Mouse (Mus musculus): ENCODE data around the gene Stk25. TPM values are rescaled to one million over a fixed set of nuclear protein-coding genes. Genes with fewer than 3 reads are reported as not detected.

The Stk25 gene
- total and polyA plus RNA-seq, 2 experiments = 22.0 to 41.4 TPM

DNA sequence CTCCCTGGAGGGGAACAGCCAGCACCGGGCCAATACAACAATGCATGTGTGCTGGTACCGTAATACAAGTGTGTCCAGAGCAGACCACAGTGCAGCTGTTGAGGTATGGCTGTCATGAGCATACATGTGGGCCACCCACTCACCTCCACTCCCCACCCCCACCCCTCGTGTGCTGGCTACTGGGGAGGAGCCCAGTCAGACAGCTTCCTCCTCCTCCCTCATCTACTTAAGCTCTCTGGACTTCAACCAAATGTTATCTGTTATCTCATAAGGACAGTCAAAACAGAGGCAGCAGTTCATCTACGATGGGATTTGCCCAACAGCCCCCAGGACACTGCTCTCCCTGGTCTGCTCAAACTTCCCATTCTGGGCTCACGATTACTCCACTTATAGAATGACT lies 39.5 kb downstream of the Stk25 start:
- no peak overlapping the region for H3K27ac ChIP-seq (replicated peaks; ENCODE audit: insufficient read depth, low read depth, low read length)
- H3K79me2 ChIP-seq (ENCODE audit: control insufficient read depth, insufficient read depth, low read length) = no peaks in the 10 kb centered on the region
- H3K27me3 ChIP-seq (ENCODE audit: control insufficient read depth, insufficient read depth, low read length) = no peaks in the 10 kb centered on the region
- peaks cover 34% of the 10 kb centered on the region for H3K36me3 ChIP-seq (ENCODE audit: control insufficient read depth, insufficient read depth, low read length)
- no peak overlapping the region for H3K9ac ChIP-seq (ENCODE audit: low read depth, low read length)
- no peaks in the 10 kb centered on the region; the same call in 1 of the 2 replicates for H3K4me1 ChIP-seq (ENCODE audit: control insufficient read depth, insufficient read depth, low read length)
- no peak for DNase-seq (ENCODE audit: extremely low read depth, low read depth, low spot score)
- no peak overlapping the region for H3K4me3 ChIP-seq (ENCODE audit: insufficient read depth, low read depth, low read length)
- TF ChIP-seq POLR2A (IDR thresholded peaks at IDR 0.05; ENCODE audit: extremely low read depth, insufficient read depth, low read length) = no peak
- 78% methylated on average over 5 of the region's 5 CpGs for WGBS

DNA sequence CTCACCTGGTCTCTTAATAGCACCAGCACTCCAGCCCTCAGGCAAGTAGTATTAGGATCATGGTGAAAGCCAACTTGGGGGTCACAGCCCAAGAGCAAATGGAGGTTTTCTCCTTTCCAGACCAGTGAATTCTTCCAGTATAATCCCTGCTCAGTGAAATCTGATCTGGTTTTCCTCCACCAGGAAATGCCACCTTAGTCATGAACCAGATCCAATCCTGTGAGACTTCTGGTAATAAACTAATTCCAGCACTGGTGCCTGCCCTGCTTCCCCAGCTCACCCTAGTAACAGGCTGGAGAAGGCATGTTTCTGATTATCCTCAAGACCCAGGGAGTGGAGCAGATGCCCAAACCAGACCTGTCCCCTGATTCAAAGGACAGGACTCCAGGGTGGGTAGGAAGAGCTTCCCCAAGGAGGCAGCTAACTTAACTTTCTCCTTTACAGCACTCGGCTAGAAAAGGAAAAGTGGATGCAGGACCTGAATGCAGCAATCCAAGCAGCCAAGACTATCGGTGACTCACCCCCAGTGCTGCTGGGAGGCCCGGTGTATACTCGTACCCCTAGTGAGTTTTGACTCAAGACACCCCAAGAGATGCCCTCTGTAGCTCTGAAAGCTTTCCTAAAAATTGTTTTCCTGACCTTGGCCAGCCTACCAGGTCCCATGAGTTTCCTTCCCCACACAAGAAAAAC lies 40.3 kb downstream of the Stk25 start:
- no peak for DNase-seq (ENCODE audit: extremely low read depth, low read depth, low spot score)
- no peaks in the 10 kb centered on the region for H3K79me2 ChIP-seq (ENCODE audit: control insufficient read depth, insufficient read depth, low read length)
- no peaks in the 10 kb centered on the region for H3K27me3 ChIP-seq (ENCODE audit: control insufficient read depth, insufficient read depth, low read length)
- H3K27ac ChIP-seq (replicated peaks; ENCODE audit: insufficient read depth, low read depth, low read length) = no peak overlapping the region
- H3K36me3 ChIP-seq (ENCODE audit: control insufficient read depth, insufficient read depth, low read length) = peaks cover 32% of the 10 kb centered on the region
- WGBS = 92% methylated on average over 4 of the region's 4 CpGs
- H3K9ac ChIP-seq (ENCODE audit: low read depth, low read length) = no peak overlapping the region
- no peaks in the 10 kb centered on the region; the same call in 1 of the 2 replicates for H3K4me1 ChIP-seq (ENCODE audit: control insufficient read depth, insufficient read depth, low read length)
- TF ChIP-seq POLR2A (IDR thresholded peaks at IDR 0.05; ENCODE audit: extremely low read depth, insufficient read depth, low read length) (no peak), CTCF (IDR thresholded peaks at IDR 0.05; ENCODE audit: low read depth, low read length) (no peak)
- H3K4me3 ChIP-seq (ENCODE audit: insufficient read depth, low read depth, low read length) = no peak overlapping the region

DNA sequence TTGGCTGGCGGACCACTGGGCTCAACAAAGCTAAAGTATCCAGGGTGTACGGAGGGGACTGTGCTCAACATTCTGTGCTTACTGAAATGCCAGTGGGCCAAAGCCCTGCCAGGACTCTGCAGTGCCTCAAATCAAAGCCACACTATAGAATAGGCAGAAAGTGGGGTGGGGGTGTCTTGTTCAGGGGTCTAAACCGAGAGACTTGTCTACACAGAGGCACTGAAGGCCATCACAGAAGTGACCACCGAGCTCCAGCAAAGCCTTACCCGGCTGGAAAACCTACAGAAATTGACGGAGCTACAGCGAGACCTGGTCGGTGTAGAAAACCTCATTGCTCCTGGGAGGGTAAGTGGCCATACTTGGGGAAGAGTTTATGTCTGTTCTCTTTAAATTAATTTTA lies 48.7 kb downstream of the Stk25 start:
- Histone ChIP-seq H3K4me3 (ENCODE audit: insufficient read depth, low read depth, low read length) (no peak overlapping the region), H3K27me3 (ENCODE audit: control insufficient read depth, insufficient read depth, low read length) (no peaks in the 10 kb centered on the region), H3K4me1 (ENCODE audit: control insufficient read depth, insufficient read depth, low read length) (no peaks in the 10 kb centered on the region), H3K27ac (replicated peaks; ENCODE audit: insufficient read depth, low read depth, low read length) (no peak overlapping the region), H3K9ac (ENCODE audit: low read depth, low read length) (no peak overlapping the region), H3K79me2 (ENCODE audit: control insufficient read depth, insufficient read depth, low read length) (no peaks in the 10 kb centered on the region), H3K36me3 (ENCODE audit: control insufficient read depth, insufficient read depth, low read length) (peaks cover 7% of the 10 kb centered on the region)
- TF ChIP-seq POLR2A (IDR thresholded peaks at IDR 0.05; ENCODE audit: extremely low read depth, insufficient read depth, low read length) = no peak
- no peak for TF ChIP-seq CTCF (IDR thresholded peaks at IDR 0.05; ENCODE audit: low read depth, low read length)
- no peak for DNase-seq (ENCODE audit: extremely low read depth, low read depth, low spot score)
- 94% methylated on average over 8 of the region's 8 CpGs for WGBS

DNA sequence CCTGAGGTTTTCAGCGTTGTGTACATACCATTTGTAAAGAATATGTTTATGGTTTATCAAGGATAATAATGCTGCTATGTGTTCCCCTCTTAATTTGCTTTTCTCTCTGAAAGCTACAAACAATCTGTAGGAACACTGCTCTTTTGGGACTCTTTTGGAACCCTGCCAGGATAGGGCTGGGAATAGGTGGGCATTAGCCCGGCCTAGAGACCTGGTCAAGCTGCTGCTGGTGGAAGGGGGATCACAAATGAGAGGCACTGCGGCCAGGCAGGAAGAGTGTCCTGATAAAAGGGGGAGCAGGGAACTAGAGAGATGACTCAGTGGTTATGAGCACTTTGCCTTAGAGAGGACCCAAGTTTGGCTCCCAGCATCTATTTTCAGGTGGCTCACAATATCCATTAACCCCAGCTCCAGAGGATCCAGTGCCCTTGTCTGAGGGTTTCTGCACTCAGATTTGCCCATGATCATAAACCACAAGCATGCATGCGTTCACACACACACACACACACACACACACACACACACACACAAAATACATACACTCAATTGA lies 49.7 kb downstream of the Stk25 start:
- H3K79me2 ChIP-seq (ENCODE audit: control insufficient read depth, insufficient read depth, low read length) = no peaks in the 10 kb centered on the region
- H3K36me3 ChIP-seq (ENCODE audit: control insufficient read depth, insufficient read depth, low read length) = peaks cover 4% of the 10 kb centered on the region
- H3K27me3 ChIP-seq (ENCODE audit: control insufficient read depth, insufficient read depth, low read length) = no peaks in the 10 kb centered on the region
- no peak overlapping the region for H3K27ac ChIP-seq (replicated peaks; ENCODE audit: insufficient read depth, low read depth, low read length)
- no peak overlapping the region for H3K9ac ChIP-seq (ENCODE audit: low read depth, low read length)
- 87% methylated on average over 4 of the region's 4 CpGs for WGBS
- H3K4me1 ChIP-seq (ENCODE audit: control insufficient read depth, insufficient read depth, low read length) = no peaks in the 10 kb centered on the region
- no peak for TF ChIP-seq POLR2A (IDR thresholded peaks at IDR 0.05; ENCODE audit: extremely low read depth, insufficient read depth, low read length)
- TF ChIP-seq CTCF (IDR thresholded peaks at IDR 0.05; ENCODE audit: low read depth, low read length) = no peak
- no peak overlapping the region for H3K4me3 ChIP-seq (ENCODE audit: insufficient read depth, low read depth, low read length)
- DNase-seq (ENCODE audit: extremely low read depth, low read depth, low spot score) = no peak

DNA sequence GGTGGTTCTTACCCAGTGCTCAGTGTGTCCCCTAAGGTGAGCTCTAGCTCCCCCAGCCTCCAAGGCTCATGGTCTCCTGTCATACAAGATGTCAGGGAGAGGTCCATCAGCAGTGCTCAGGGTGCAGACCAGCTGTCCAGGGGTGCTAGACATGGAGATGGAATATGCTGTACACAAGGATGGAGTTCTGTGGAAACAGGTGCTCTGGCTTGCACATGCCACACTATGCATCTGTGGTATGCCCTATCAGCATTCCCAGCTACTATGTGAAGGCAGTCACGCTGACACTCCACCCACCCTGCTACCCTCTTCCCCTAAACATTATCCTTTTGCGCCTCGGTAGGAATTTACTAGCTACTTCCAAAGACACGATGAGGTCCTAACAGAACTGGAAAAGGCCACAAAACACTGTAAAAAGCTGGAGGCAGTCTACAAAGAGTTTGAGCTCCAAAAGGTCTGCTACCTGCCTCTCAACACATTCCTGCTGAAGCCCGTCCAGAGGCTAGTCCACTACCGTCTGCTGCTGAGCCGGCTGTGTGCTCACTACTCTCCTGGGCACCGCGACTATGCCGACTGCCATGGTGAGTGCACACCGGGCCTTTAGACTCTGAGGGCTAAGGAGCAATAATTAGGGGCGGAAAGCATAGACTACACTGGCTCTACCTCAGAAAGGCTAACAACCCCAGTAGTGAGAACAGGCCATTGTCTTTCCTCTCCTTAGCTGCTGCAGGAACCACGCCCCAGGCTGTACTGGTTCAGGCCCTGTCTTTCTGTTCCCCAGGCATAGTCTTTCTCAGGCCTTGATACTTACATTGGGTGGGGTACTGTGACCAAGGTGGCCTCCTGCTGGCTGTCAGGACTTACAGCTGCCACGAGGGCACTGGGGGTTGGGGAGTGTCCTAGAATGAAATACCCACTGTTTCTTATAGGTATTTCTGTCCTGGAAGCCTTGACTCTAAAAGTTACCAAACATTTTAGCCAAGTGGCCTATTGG lies 51.1 kb downstream of the Stk25 start:
- Histone ChIP-seq H3K36me3 (ENCODE audit: control insufficient read depth, insufficient read depth, low read length) (no peaks in the 10 kb centered on the region; the same call in 1 of the 2 replicates), H3K27me3 (ENCODE audit: control insufficient read depth, insufficient read depth, low read length) (no peaks in the 10 kb centered on the region), H3K27ac (replicated peaks; ENCODE audit: insufficient read depth, low read depth, low read length) (no peak overlapping the region), H3K9ac (ENCODE audit: low read depth, low read length) (no peak overlapping the region), H3K79me2 (ENCODE audit: control insufficient read depth, insufficient read depth, low read length) (no peaks in the 10 kb centered on the region), H3K4me3 (ENCODE audit: insufficient read depth, low read depth, low read length) (no peak overlapping the region), H3K4me1 (ENCODE audit: control insufficient read depth, insufficient read depth, low read length) (no peaks in the 10 kb centered on the region)
- WGBS = 90% methylated on average over 14 of the region's 14 CpGs
- TF ChIP-seq CTCF (IDR thresholded peaks at IDR 0.05; ENCODE audit: low read depth, low read length) (no peak), POLR2A (IDR thresholded peaks at IDR 0.05; ENCODE audit: extremely low read depth, insufficient read depth, low read length) (no peak)
- DNase-seq (ENCODE audit: extremely low read depth, low read depth, low spot score) = no peak

Data from liver, adult 2 months (tissue).